Mouse (Mus musculus) ES-E14 (cell line): Measurements from ENCODE around the gene Galnt2.

ENCODE experiments used
- HCFC1 ChIP-seq: IDR thresholded peaks from 2 replicates; pipeline ENCODE4 v1.6.1; 2012; ENCODE audit warnings: low read length, inconsistent platforms, borderline replicate concordance; ENCODE audit not compliant: insufficient read depth
- ZNF384 ChIP-seq: IDR thresholded peaks from 2 replicates; pipeline ENCODE4 v1.6.1; 2012; ENCODE audit warnings: low read depth, low read length, inconsistent platforms

DNA sequence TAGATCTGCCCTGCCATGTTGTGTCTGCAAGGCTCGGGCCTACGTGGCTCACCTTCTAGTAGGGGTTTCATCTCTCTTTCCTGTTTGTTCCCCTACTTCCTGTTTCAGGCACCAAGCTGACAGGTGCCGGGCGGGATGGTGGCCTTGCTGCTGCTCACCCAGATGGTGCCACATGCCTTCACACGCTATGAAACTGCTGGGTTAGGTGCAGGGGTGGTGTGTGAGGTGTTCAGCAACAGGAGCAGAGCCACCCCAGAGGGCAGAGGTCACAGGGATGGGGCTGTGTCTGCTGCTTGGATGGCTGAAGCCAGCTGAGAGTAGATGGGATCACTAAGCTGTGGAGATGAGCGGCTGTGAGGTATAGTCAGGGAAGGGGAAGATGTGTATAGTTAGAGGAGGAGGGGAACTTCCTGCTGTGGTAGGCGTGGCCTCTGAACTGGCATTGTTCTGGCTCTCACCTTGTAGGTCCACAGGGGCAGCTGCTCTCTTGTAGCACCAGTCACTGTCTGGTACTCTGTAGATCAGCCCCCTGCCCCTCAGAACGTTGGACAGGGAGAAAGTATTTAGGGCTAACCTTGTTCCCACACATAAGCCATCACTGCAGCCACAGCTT is 42.5 kb downstream of the Galnt2 start:
- TF ChIP-seq HCFC1 (no peak), ZNF384 (no peak)
